ENCODE assay signal across 10 mouse cellular contexts in genomic region chr1:132436320-132436958, GRCm38 (mm10). TPM values are rescaled to one million over a fixed set of nuclear protein-coding genes. Genes with fewer than 3 reads are reported as not detected.
DNase-seq lines count a peak whose midpoint lies in the region; ATAC-seq lines count a peak whose summit lies in the region.
"Had no signal": no experiment of that assay in that cellular context is flagged by ENCODE, and none has a peak within 500 bp of the region (broad histone marks: within the 10 kb centered on the region; RNA-seq: fewer than 3 reads in every experiment).

No protein-coding gene starts in this region.

- no peaks in the 10 kb centered on the region for H3K27me3 ChIP-seq in kidney, embryonic 14.5 days (ENCODE audit: control insufficient read depth, insufficient read depth, low read length)
- no peaks in the 10 kb centered on the region for H3K27me3 ChIP-seq in embryonic facial prominence, embryonic 14.5 days (replicated peaks; ENCODE audit: control insufficient read depth, insufficient read depth, low read length)

- no peak overlapping the region for H3K4me3 ChIP-seq in kidney, embryonic 14.5 days (ENCODE audit: low read length)
- no peak overlapping the region for H3K4me3 ChIP-seq in embryonic facial prominence, embryonic 14.5 days (ENCODE audit: low read depth, low read length)

- H3K9ac ChIP-seq in kidney, embryonic 14.5 days (ENCODE audit: low read depth, low read length), result no peak overlapping the region
- no peak overlapping the region for H3K9ac ChIP-seq in embryonic facial prominence, embryonic 14.5 days (ENCODE audit: low read depth, low read length)
- H3K9ac ChIP-seq: liver, postnatal 0 days had no signal

- H3K4me2 ChIP-seq in kidney, embryonic 14.5 days (replicated peaks; ENCODE audit: low read depth, low read length), result no peak overlapping the region
- no peak overlapping the region for H3K4me2 ChIP-seq in embryonic facial prominence, embryonic 14.5 days (ENCODE audit: low read depth, low read length)
- H3K4me2 ChIP-seq: midbrain, embryonic 11.5 days had no signal

- intact Hi-C loops in heart, postnatal 10 days (cut with DNase I), result no loop called here

- peaks cover 4% of the 10 kb centered on the region; the same call in 1 of the 2 replicates for H3K4me1 ChIP-seq in kidney, embryonic 14.5 days (ENCODE audit: control insufficient read depth, insufficient read depth, low read length)
- H3K4me1 ChIP-seq in embryonic facial prominence, embryonic 14.5 days (ENCODE audit: control insufficient read depth, insufficient read depth, low read length), result peaks cover 4% of the 10 kb centered on the region; the same call in 1 of the 2 replicates

- H3K36me3 ChIP-seq in kidney, embryonic 14.5 days (ENCODE audit: control insufficient read depth, insufficient read depth, low read length), result peaks cover 31% of the 10 kb centered on the region; the same call in 1 of the 2 replicates
- H3K36me3 ChIP-seq in embryonic facial prominence, embryonic 14.5 days (ENCODE audit: control insufficient read depth, insufficient read depth, low read length), result peaks cover 45% of the 10 kb centered on the region

- no peak for ATAC-seq in kidney, embryonic 14.5 days (ENCODE audit: low FRiP score, low TSS enrichment)
- peak; percentile 47; the same call in 1 of the 2 replicates for ATAC-seq in embryonic facial prominence, embryonic 14.5 days (ENCODE audit: low read depth)
- ATAC-seq: liver, postnatal 0 days had no signal

- H3K27ac ChIP-seq in kidney, embryonic 14.5 days (ENCODE audit: low read depth, low read length), result peak overlapping the region; percentile 47; the same call in 1 of the 2 replicates
- H3K27ac ChIP-seq in embryonic facial prominence, embryonic 14.5 days (replicated peaks; ENCODE audit: low read depth, low read length), result peak overlapping the region; percentile 63

- WGBS in kidney, embryonic 14.5 days, result 75% methylated on average over 4 of the region's 4 CpGs
- 62% methylated on average over 4 of the region's 4 CpGs for WGBS in embryonic facial prominence, embryonic 14.5 days

- H3K9me3 ChIP-seq in kidney, embryonic 14.5 days (ENCODE audit: control insufficient read depth, low read length), result no peaks in the 10 kb centered on the region; the same call in 1 of the 2 replicates
- no peaks in the 10 kb centered on the region for H3K9me3 ChIP-seq in embryonic facial prominence, embryonic 14.5 days (ENCODE audit: control insufficient read depth, low read length)

- no peak for DNase-seq in kidney, adult 18-20 months
- peak; percentile 56 for DNase-seq in NIH3T3 (ENCODE audit: low read depth)
- peak; percentile 50 for DNase-seq in embryonic facial prominence, embryonic 14.5 days (ENCODE audit: low spot score)
- peak; percentile 36 to 37 for DNase-seq in heart, postnatal 10 days
- DNase-seq in T-cell, adult 2 months (ENCODE audit: low spot score), result no peak
- no peak for DNase-seq in spleen, adult 18-20 months
- DNase-seq in testis, postnatal 10 days (ENCODE audit: low spot score), result no peak
- DNase-seq: liver, postnatal 0 days had no signal

RNA-seq across cellular contexts. Expression of gene Dstyk, which starts 19.1 kb away (rescaled TPM):
- polyA plus RNA-seq in kidney, embryonic 14.5 days (2014; fragmentation: Nextera tagmentation; extraction: Ambion mirVana), result 14.9 and 22.1 TPM in 2 replicates
- 15.6 and 16.1 TPM in 2 replicates for polyA plus RNA-seq in embryonic facial prominence, embryonic 14.5 days (2014; fragmentation: Nextera tagmentation; extraction: Ambion mirVana)
- 10 to 100 TPM; 19.7 to 24.7 TPM for total RNA-seq in heart, postnatal 10 days (2021)

RNA-seq across cellular contexts. Expression of gene Rbbp5, which starts 40.7 kb away (rescaled TPM):
- 27.9 and 47.3 TPM in 2 replicates for polyA plus RNA-seq in kidney, embryonic 14.5 days (2014; fragmentation: Nextera tagmentation; extraction: Ambion mirVana)
- 37.8 and 42.0 TPM in 2 replicates for polyA plus RNA-seq in embryonic facial prominence, embryonic 14.5 days (2014; fragmentation: Nextera tagmentation; extraction: Ambion mirVana)
- 10 to 100 TPM; 20.4 to 24.9 TPM for total RNA-seq in heart, postnatal 10 days (2021)

RNA-seq across cellular contexts. Expression of gene Tmcc2, which starts 45.4 kb away (rescaled TPM):
- 5.5 and 6.2 TPM in 2 replicates for polyA plus RNA-seq in kidney, embryonic 14.5 days (2014; fragmentation: Nextera tagmentation; extraction: Ambion mirVana)
- 10.2 and 11.6 TPM in 2 replicates for polyA plus RNA-seq in embryonic facial prominence, embryonic 14.5 days (2014; fragmentation: Nextera tagmentation; extraction: Ambion mirVana)
- total RNA-seq in heart, postnatal 10 days (2021), result 10 to 100 TPM; 14.7 to 16.4 TPM

Comparison
In these comparisons a context has a peak if more than half of its experiments do, and no peak if none do; other contexts are left out.
1. DNase-seq: peak in NIH3T3 (single experiment), embryonic facial prominence, embryonic 14.5 days (single experiment) and heart, postnatal 10 days (2 of 2); none in kidney, adult 18-20 months (single experiment), T-cell, adult 2 months (single experiment), spleen, adult 18-20 months (0 of 2) and testis, postnatal 10 days (single experiment).